Mouse (Mus musculus) telencephalon, adult 2 months (tissue): ENCODE data around the gene Smok3c.
"Not testable (repeated sequence)": the region's sequence is repeated elsewhere in the genome, so short reads cannot be mapped to it uniquely, and the experiment has no call there.

Experiments used
- DNase-seq: peaks from one replicate; pipeline ENCODE4 v3.0.0-alpha.2; 2011; ENCODE audit warnings: low read depth, low spot score

Gene Smok3c

GRCm38 (mm10) chr5:138052894-138053293 is at the start of gene Smok3c:
Gene Smok3c (plus strand): TSS chr5:138053194.
- not testable (repeated sequence) for DNase-seq

- no peak for DNase-seq
Observed at GRCm38 (mm10) chr5:138009437-138009836, 43.6 kb upstream of the Smok3c start.

GRCm38 (mm10) chr5:138012382-138012781 is 40.6 kb upstream of the Smok3c start:
- DNase-seq, result no peak

GRCm38 (mm10) chr5:138016530-138016929 is 36.5 kb upstream of the Smok3c start:
- no peak for DNase-seq

- no peak for DNase-seq
Observed at GRCm38 (mm10) chr5:138016997-138017396, 36.0 kb upstream of the Smok3c start.

GRCm38 (mm10) chr5:138019577-138019976 is 33.4 kb upstream of the Smok3c start:
- DNase-seq, result not testable (repeated sequence)

- not testable (repeated sequence) for DNase-seq
Observed at GRCm38 (mm10) chr5:138020961-138021479, 32.0 kb upstream of the Smok3c start, which contains the start of the genes Smok3a and Smok3b. Gene Smok3a (plus strand): TSS chr5:138021261. Gene Smok3b (plus strand): TSS chr5:138021429.

- DNase-seq, result no peak
Observed at GRCm38 (mm10) chr5:138073803-138074202, 20.8 kb downstream of the Smok3c start.

GRCm38 (mm10) chr5:138075684-138076083 is 22.7 kb downstream of the Smok3c start:
- DNase-seq, result no peak

- no peak for DNase-seq
Observed at GRCm38 (mm10) chr5:138076148-138076547, 23.2 kb downstream of the Smok3c start.

- no peak for DNase-seq
Observed at GRCm38 (mm10) chr5:138080456-138080855, 27.5 kb downstream of the Smok3c start.

- no peak for DNase-seq
Observed at GRCm38 (mm10) chr5:138081446-138081845, 28.5 kb downstream of the Smok3c start.

- no peak for DNase-seq
Observed at GRCm38 (mm10) chr5:138083318-138083900, 30.4 kb downstream of the Smok3c start.

- DNase-seq, result no peak
Observed at GRCm38 (mm10) chr5:138083936-138084335, 30.9 kb downstream of the Smok3c start.

GRCm38 (mm10) chr5:138084507-138084906 is 31.5 kb downstream of the Smok3c start:
- DNase-seq, result no peak

- DNase-seq, result peak; percentile 94
Observed at GRCm38 (mm10) chr5:138084996-138085395, 32.0 kb downstream of the Smok3c start, which contains the start of gene Zkscan1. Gene Zkscan1 (plus strand): TSS chr5:138085084.

- DNase-seq, result peak; percentile 16
Observed at GRCm38 (mm10) chr5:138085421-138085911, 32.5 kb downstream of the Smok3c start.

GRCm38 (mm10) chr5:138086842-138087241 is 33.8 kb downstream of the Smok3c start:
- no peak for DNase-seq

- no peak for DNase-seq
Observed at GRCm38 (mm10) chr5:138088366-138088765, 35.4 kb downstream of the Smok3c start.

GRCm38 (mm10) chr5:138089108-138089551 is 36.1 kb downstream of the Smok3c start:
- DNase-seq, result no peak

GRCm38 (mm10) chr5:138090271-138090670 is 37.3 kb downstream of the Smok3c start:
- DNase-seq, result no peak

- no peak for DNase-seq
Observed at GRCm38 (mm10) chr5:138090737-138091136, 37.7 kb downstream of the Smok3c start.

- no peak for DNase-seq
Observed at GRCm38 (mm10) chr5:138092771-138093170, 39.8 kb downstream of the Smok3c start.
